Mouse (Mus musculus) stomach, embryonic 15.5 days (tissue): ENCODE results near the gene Cdc42ep4. TPM values are rescaled to one million over a fixed set of nuclear protein-coding genes. Genes with fewer than 3 reads are reported as not detected.
A peak's percentile ranks its signal among the peaks of the same experiment; 100 is the strongest.

Source experiments
- ATAC-seq: fragments of 200-750 bp; cut with Nextera tagmentation; 2 replicates; pipeline ENCODE4 v1.8.0; 2017; ENCODE audit warnings: low read depth, moderate number of reproducible peaks, moderate TSS enrichment; ENCODE audit not compliant: insufficient read depth, low FRiP score
- H3K27ac ChIP-seq: fragments of 300-500 bp; sonication (generic); 2 replicates; pipeline ENCODE4 v1.5.1; 2015; ENCODE audit warnings: mild to moderate bottlenecking, inconsistent platforms
- H3K27me3 ChIP-seq: fragments of 300-500 bp; sonication (generic); replicated peaks from 2 replicates; pipeline ENCODE4 v1.6.1; 2015; ENCODE audit warnings: inconsistent platforms
- H3K36me3 ChIP-seq: fragments of 300-500 bp; sonication (generic); 2 replicates; pipeline ENCODE4 v1.6.1; 2015; ENCODE audit warnings: inconsistent platforms
- H3K4me1 ChIP-seq: fragments of 300-500 bp; sonication (generic); 2 replicates; pipeline ENCODE4 v1.6.1; 2015; ENCODE audit warnings: inconsistent platforms
- H3K4me2 ChIP-seq: fragments of 300-500 bp; sonication (generic); 2 replicates; pipeline ENCODE4 v1.6.1; 2015; ENCODE audit warnings: mild to moderate bottlenecking, inconsistent platforms
- H3K4me3 ChIP-seq: fragments of 300-500 bp; sonication (generic); replicated peaks from 2 replicates; pipeline ENCODE4 v1.5.1; 2015; ENCODE audit warnings: inconsistent platforms
- H3K9ac ChIP-seq: fragments of 300-500 bp; sonication (generic); 2 replicates; pipeline ENCODE4 v1.6.1; 2015; ENCODE audit warnings: inconsistent platforms
- H3K9me3 ChIP-seq: fragments of 300-500 bp; sonication (generic); 2 replicates; pipeline ENCODE4 v1.6.1; 2016; ENCODE audit warnings: inconsistent platforms
- WGBS: fragments of 180-500 bp; shearing (Covaris S2); methylation state at CpG from one replicate; pipeline ENCODE4 v1.1.7; 2015; 5-methylcytosine and 5-hydroxymethylcytosine counted together
- polyA plus RNA-seq: library from polyadenylated mRNA; unstranded; fragments of >200 nt; fragmentation: Nextera tagmentation; extraction: Ambion mirVana; gene quantifications from 2 replicates; pipeline ENCODE4 v1.2.1, GENCODE M21; 2015

Gene Cdc42ep4
- polyA plus RNA-seq, 1 experiment from 2014 or later, result 51.6 TPM

DNA sequence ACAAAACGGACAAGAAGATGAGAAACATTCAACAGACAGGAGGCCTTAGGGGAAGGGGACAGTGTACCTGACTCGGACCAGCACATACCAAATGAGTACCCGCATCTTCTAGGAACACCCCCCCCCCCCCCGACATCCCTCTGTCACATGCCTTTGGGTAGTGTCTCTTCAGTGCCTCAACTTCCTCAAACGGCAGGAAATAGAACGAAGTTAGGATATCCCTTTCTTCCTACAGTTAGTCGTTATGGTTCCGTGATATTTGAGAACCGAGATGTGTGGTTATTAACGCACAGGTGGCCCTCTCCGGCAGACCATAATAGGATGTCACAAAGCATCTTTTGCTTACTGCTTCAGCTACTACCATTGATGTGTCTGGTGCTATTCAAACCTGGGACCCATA is 35.3 kb upstream of the Cdc42ep4 start:
- Histone ChIP-seq H3K27ac (0 out of 2 replicates have a peak overlapping the region, but pooled peaks have one; percentile 93), H3K27me3 (no peaks in the 10 kb centered on the region), H3K4me2 (0 out of 2 replicates have a peak overlapping the region, but pooled peaks have one; percentile 54), H3K36me3 (no peaks in the 10 kb centered on the region), H3K4me3 (no peak overlapping the region), H3K9ac (no peak overlapping the region), H3K9me3 (no peaks in the 10 kb centered on the region), H3K4me1 (peaks cover 42% of the 10 kb centered on the region)
- WGBS, result 69% methylated on average over 11 of the region's 11 CpGs
- no peak for ATAC-seq

DNA sequence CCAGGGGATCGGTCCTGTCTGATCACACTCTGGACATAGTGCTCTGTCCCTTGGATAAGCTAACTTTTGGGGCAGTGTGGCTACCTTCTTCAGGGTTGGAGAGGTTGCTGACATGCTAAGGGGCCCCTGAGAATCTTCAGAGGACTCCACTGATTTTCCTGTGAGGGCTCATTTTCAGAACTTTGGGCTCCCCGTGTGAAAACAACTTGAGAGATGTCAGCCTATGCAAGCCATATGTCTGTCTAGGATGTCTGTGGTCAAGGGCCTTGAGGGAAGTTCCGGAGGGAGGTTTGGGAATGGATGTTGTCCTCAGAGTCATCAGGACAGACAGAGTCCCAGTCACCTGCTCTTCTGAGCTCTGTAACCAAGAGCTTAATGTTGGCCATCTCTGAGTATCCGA is 34.7 kb upstream of the Cdc42ep4 start:
- H3K4me3 ChIP-seq, result peak overlapping the region; percentile 31; the same call in 1 of the 2 replicates
- H3K9me3 ChIP-seq, result no peaks in the 10 kb centered on the region
- no peaks in the 10 kb centered on the region for H3K27me3 ChIP-seq
- peak overlapping the region; percentile 54 for H3K4me2 ChIP-seq
- no peak for ATAC-seq
- no peaks in the 10 kb centered on the region for H3K36me3 ChIP-seq
- H3K9ac ChIP-seq, result no peak overlapping the region
- H3K27ac ChIP-seq, result peak overlapping the region; percentile 93
- H3K4me1 ChIP-seq, result peaks cover 38% of the 10 kb centered on the region
- 48% methylated on average over 4 of the region's 4 CpGs for WGBS

DNA sequence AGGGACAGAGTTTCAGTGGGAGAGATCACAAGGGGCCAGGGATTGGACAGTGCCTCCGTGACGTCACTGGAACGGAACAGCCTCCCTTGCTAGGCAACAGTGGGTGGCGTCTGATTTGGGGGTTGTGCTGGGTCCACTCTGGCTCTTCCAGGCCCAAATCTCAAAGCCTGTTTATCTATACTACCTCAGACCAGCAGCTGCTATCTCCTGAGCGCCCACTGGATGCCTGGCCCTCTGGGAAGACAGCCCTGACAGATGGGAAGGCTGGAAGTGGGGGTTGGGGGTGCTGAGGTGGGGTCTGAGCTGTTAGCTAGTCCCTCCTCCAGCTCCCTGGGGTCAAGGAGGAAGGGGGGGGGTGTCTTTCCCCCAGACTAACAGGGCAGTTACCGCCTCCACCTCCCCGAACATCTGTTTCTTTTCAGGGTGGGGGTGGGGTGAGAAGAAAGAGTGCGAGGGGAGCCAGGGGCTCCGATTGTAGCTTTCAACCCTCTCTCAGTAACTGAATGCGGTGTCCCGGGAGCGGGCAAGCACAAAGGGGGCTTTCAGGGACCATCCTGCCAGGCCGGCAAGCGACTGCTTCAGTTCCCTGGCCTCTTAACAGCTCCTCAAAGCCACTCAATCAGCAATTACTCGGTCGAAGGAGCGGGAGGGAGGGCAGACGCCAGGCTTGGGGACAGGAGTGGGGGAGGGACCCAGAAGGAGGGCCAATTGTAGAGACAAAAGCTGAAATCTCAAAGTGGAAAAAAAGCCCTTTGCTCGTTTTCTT is 33.9 kb upstream of the Cdc42ep4 start:
- Histone ChIP-seq H3K27me3 (no peaks in the 10 kb centered on the region), H3K4me1 (peaks cover 40% of the 10 kb centered on the region), H3K9ac (no peak overlapping the region), H3K36me3 (no peaks in the 10 kb centered on the region), H3K9me3 (no peaks in the 10 kb centered on the region), H3K4me2 (peak overlapping the region; percentile 54), H3K4me3 (peak overlapping the region; percentile 31), H3K27ac (peak overlapping the region; percentile 93)
- peak; percentile 86 for ATAC-seq
- WGBS, result 3% methylated on average over 19 of the region's 19 CpGs

DNA sequence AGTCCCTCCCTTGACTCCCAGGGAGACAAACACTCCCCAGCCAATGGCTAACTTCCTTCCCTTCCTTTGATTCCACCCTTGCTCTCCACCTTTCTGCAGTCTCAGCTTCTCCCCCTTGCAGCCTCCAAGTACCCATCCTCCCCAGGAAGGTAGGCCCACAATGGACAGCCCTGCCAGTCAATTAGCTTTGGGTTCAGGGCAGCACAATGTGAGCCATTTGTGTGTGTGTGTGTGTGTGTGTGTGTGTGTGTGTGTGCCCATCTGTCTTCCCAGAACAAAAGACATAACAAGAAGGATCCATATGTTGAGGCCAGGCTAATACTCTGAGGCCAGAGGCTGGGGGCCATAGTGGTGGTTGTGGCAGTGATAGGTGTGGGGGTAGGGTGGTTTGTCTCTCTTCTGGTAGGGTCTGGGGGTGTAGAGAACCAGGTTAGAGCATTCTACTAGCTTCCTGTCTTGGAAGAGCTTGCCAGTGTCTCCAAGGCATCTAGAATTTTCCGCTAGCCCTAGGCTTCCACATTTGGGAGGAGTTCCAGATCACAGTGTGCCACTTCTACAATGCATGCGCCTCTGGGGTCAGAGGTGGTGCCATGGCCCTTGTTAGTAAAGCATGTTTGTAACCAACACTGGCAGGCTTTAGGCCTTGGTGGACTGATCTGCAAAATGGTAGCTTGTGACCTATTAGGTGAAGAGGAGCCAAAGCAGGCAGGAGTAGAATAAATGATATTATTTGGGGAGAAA is 33.1 kb upstream of the Cdc42ep4 start:
- Histone ChIP-seq H3K4me1 (peaks cover 38% of the 10 kb centered on the region), H3K4me3 (no peak overlapping the region), H3K4me2 (peak overlapping the region; percentile 54), H3K27ac (peak overlapping the region; percentile 93), H3K27me3 (no peaks in the 10 kb centered on the region), H3K9ac (no peak overlapping the region), H3K36me3 (no peaks in the 10 kb centered on the region), H3K9me3 (no peaks in the 10 kb centered on the region)
- no peak for ATAC-seq
- 50% methylated on average over 2 of the region's 2 CpGs for WGBS

DNA sequence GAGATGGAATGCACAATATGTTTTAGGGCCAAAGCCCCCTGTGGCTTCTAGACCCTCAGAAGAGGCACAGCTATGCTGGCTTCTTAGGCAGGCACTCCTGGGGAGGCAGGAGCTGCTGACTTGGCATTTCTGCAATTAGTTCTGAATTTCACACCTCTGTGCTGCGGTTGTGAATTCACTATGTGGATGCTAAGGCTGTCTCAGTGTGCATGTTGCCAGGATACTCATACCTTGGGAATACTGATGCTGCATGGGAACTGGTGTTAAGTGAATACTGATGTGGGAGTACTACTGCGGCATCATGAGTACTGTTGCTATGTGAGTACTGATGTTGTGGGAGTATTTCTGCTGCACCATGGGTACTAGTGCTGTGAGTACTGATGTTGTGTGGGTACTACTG is 30.8 kb upstream of the Cdc42ep4 start:
- no peaks in the 10 kb centered on the region for H3K36me3 ChIP-seq
- ATAC-seq, result no peak
- no peak overlapping the region for H3K9ac ChIP-seq
- no peak overlapping the region; the same call in 1 of the 2 replicates for H3K27ac ChIP-seq
- peaks cover 44% of the 10 kb centered on the region for H3K4me1 ChIP-seq
- 77% methylated on average over 2 of the region's 2 CpGs for WGBS
- no peaks in the 10 kb centered on the region for H3K27me3 ChIP-seq
- no peak overlapping the region for H3K4me3 ChIP-seq
- no peak overlapping the region for H3K4me2 ChIP-seq
- H3K9me3 ChIP-seq, result no peaks in the 10 kb centered on the region

DNA sequence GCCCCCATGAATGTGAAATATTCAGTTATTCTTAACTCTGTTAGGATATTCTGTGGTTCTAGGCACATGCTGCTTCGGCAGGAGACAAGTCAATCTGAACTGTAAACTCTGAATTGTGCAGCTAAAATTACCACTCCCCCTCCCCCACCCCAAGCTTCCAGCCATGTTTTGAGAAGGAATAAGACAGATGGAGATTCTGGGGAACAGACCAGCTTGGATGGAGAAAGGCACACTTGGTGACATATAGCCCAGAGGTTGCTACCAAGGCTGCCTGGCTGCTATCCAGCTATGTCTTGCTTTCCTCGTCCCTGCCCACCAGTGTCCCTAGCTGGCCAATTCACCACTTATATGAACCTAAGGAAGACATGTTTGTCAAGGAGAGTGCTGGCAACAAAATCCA is 30.3 kb upstream of the Cdc42ep4 start:
- Histone ChIP-seq H3K36me3 (no peaks in the 10 kb centered on the region), H3K4me1 (peaks cover 45% of the 10 kb centered on the region), H3K27ac (no peak overlapping the region; the same call in 1 of the 2 replicates), H3K4me3 (no peak overlapping the region), H3K27me3 (no peaks in the 10 kb centered on the region), H3K4me2 (no peak overlapping the region), H3K9ac (no peak overlapping the region), H3K9me3 (no peaks in the 10 kb centered on the region)
- ATAC-seq, result no peak
- WGBS, result 36% methylated on average over 2 of the region's 2 CpGs

DNA sequence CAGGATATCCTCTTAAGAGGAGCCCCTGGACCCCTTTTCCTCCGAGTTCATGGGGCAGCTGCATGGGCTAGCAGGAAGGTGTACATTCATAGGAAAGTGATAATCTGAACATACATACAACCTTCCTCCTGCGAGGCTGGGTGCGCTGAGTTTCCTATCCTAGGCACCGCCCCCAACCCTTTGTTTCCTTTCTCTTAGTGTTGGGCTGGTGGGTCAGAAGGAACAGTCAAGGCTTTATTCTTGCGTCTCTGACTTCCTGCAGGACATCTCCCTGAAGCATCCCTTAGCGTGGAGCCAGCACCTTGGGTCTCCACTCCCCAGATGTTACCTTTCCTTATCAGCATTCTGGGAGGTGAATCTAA is 28.0 kb upstream of the Cdc42ep4 start:
- peaks cover 29% of the 10 kb centered on the region for H3K4me1 ChIP-seq
- 0 out of 2 replicates have a peak overlapping the region, but pooled peaks have one; percentile 38 for H3K27ac ChIP-seq

DNA sequence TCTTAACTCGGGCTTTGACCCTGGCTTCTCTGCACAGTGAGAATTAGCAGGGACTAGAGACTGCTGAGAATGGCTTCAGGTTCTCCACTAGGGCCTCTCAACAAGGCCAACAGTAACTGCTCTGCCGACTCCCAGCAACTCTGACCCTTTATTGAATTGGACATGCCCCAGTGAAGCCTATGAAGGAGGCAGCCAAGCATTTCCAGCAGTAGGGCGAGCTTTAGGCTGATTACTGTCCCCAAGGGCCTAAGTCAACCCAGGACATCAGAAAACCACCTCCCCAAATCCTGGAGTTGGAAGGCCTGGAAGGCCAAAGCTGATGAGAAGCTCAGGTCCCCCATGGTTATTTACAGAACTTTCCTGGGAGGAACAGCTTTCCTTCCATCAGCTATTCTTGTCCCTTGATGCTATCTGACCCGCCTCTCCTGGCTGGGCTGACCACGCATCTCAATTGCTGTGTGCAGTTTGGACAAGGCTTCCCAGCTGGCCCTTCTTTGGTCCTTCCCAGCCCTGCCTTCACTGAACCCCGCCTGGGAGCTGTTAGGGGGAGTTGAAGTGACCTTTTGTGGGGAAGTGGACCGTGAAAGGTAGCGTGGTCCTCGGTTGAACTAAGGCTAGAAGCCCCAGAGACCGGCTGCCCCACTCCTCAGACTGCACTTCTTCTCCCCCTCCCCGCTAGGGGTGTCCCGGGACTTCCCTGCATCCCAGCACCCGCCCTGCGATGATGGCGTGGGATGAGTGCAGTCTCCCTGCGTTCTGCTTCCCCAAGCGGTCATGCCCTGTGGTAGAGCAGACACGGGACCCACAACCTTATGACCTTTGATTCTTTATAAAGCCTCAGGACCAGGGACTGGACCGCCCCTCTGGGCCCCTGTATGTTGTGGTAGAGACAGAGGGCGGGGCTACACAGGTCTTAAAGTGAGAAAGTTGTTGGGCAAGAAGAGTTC is 27.3 kb upstream of the Cdc42ep4 start:
- H3K9ac ChIP-seq, result no peak overlapping the region
- H3K27me3 ChIP-seq, result no peaks in the 10 kb centered on the region
- H3K4me1 ChIP-seq, result peaks cover 27% of the 10 kb centered on the region
- no peak overlapping the region for H3K4me3 ChIP-seq
- no peak overlapping the region for H3K4me2 ChIP-seq
- no peak for ATAC-seq
- WGBS, result 43% methylated on average over 20 of the region's 20 CpGs
- peak overlapping the region; percentile 38 for H3K27ac ChIP-seq
- H3K36me3 ChIP-seq, result no peaks in the 10 kb centered on the region
- no peaks in the 10 kb centered on the region for H3K9me3 ChIP-seq

More for the DNA sequence above, 28.0 kb upstream of the Cdc42ep4 start:
- Histone ChIP-seq H3K9ac (no peak overlapping the region), H3K9me3 (no peaks in the 10 kb centered on the region), H3K36me3 (no peaks in the 10 kb centered on the region), H3K27me3 (no peaks in the 10 kb centered on the region), H3K4me3 (no peak overlapping the region), H3K4me2 (no peak overlapping the region)
- WGBS, result 28% methylated on average over 6 of the region's 6 CpGs
- no peak for ATAC-seq

DNA sequence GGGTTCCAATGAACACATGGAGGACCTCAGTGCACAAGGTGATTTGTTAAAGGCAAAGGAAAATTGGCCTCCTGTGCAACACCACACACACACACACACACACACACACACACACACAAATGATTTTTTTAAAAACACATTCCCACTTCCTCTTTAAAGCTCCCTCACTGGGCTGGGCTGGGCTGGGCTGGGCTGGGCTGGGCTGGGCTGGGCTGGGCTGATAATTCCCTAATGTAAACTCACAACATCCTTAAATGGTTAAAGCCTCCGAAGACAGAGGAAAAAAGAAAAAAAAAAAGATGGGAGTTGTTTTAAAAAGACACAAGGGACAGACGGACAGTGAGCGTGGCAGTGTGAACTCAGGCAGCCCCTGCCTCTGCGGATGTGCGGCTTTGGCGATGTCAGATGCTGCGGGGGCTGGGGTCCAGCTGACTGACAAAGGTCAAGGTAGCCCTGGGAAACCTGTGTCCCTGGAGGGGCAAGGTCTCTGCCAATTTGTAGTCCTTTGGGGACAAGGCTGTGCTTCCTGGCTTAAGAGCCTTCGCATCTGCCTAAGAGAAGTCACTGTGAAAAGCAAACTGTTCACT is 26.3 kb upstream of the Cdc42ep4 start:
- H3K27ac ChIP-seq, result peak overlapping the region; percentile 55; the same call in 1 of the 2 replicates
- peaks cover 27% of the 10 kb centered on the region for H3K4me1 ChIP-seq
- H3K36me3 ChIP-seq, result no peaks in the 10 kb centered on the region
- H3K4me3 ChIP-seq, result no peak overlapping the region
- no peaks in the 10 kb centered on the region for H3K9me3 ChIP-seq
- H3K4me2 ChIP-seq, result peak overlapping the region; percentile 39
- no peaks in the 10 kb centered on the region for H3K27me3 ChIP-seq
- ATAC-seq, result peak; percentile 38; the same call in 1 of the 2 replicates
- no peak overlapping the region for H3K9ac ChIP-seq
- 25% methylated on average over 8 of the region's 8 CpGs for WGBS

DNA sequence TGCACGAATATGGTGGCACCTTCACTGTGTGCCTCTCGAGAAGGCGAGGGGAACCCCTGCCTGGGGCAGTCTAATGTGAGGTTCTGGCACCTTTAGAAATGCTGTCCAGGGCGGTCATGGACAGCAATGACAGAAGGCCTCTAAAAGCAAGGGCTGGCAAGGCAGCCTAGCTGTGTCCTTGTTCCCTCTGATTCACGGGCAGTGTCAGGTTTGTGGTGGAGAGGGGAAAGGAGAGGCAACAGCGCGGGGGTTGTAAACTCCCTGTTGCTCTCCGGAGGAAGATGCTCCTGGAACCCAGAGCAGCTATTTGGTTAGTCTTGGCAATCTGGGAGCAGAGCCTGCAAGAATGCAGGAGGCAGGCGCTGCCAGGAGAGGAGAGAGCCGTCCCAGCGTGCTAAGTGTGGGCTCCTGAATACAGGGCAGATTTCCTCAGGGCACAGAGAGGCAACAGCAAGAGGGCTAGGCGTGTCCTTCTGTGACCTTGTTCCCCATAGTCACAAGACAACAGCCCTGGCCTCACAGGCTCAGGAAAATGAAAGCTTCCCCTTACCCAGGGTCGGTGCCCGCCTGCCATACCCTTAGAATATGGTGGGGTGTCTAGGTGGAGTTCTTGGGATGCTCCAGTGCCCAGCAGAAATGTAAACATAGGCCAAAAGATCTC is 25.3 kb upstream of the Cdc42ep4 start:
- H3K36me3 ChIP-seq, result no peaks in the 10 kb centered on the region
- H3K9ac ChIP-seq, result no peak overlapping the region
- peaks cover 27% of the 10 kb centered on the region for H3K4me1 ChIP-seq
- 75% methylated on average over 14 of the region's 14 CpGs for WGBS
- H3K27me3 ChIP-seq, result no peaks in the 10 kb centered on the region
- no peak overlapping the region for H3K4me2 ChIP-seq
- no peak overlapping the region for H3K4me3 ChIP-seq
- H3K27ac ChIP-seq, result peak overlapping the region; percentile 40; the same call in 1 of the 2 replicates
- no peak; the same call in 1 of the 2 replicates for ATAC-seq
- no peaks in the 10 kb centered on the region for H3K9me3 ChIP-seq

DNA sequence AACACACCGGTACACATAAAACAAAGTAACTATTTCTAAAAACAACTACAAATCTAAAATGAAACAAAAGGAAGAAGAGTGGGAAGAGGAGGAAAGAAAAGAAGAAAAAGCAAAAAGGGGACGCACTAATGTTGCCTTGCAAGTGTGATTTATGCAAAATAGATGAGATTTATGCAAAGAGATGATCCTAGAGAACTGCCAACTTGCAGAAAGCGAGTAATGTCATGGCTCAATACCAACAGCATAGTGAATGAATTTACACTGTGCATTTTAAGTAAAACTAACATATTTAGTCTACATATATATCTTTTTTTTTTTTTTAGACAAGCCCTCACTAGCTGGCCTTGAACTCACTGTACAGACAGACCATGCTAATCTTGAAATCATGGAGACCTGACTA is 23.1 kb upstream of the Cdc42ep4 start:
- peaks cover 24% of the 10 kb centered on the region for H3K4me1 ChIP-seq
- WGBS, result 88% methylated on average over 3 of the region's 3 CpGs
- no peak overlapping the region for H3K4me2 ChIP-seq
- H3K9me3 ChIP-seq, result no peaks in the 10 kb centered on the region
- no peak for ATAC-seq
- no peaks in the 10 kb centered on the region for H3K36me3 ChIP-seq
- no peak overlapping the region for H3K9ac ChIP-seq
- H3K4me3 ChIP-seq, result no peak overlapping the region
- no peaks in the 10 kb centered on the region for H3K27me3 ChIP-seq
- no peak overlapping the region for H3K27ac ChIP-seq
